In the genomic region with DNA sequence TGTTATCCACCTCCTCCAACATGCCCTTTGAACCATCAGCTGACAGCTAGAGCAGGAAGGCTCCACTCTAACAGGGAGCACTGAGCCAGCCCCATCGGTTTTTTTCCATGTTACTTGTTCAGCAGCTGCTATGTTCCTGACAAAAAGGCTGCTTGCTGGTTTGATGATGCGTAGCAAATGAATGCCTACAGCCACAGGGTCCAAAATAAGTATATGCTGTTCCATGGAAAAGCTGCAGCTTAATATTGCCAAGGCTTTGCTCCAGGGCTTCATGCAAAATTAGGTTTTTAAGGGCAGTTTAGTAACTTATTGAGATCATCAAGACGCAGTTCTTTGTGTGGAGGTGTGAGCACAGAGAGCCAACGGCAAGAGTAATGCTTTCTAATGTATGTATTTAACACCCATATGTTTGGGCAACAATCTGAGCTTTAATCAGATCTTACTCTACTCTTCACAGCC, we compare ENCODE assay signal across 18 mouse cellular contexts. TPM values are rescaled to one million over a fixed set of nuclear protein-coding genes. Genes with fewer than 3 reads are reported as not detected.
DNase-seq lines count a peak whose midpoint lies in the region; ATAC-seq and TF ChIP-seq lines count a peak whose summit lies in the region.
"Had no signal": no experiment of that assay in that cellular context is flagged by ENCODE, and none has a peak within 500 bp of the region (broad histone marks: within the 10 kb centered on the region; RNA-seq: fewer than 3 reads in every experiment).

No protein-coding gene starts in this region.

- no peaks in the 10 kb centered on the region for H3K4me1 ChIP-seq in neural tube, embryonic 14.5 days (ENCODE audit: control insufficient read depth, insufficient read depth, low read length)
- H3K4me1 ChIP-seq: embryonic facial prominence, embryonic 12.5 days; heart, embryonic 12.5 days had no signal

- 28% methylated on average over 4 of the region's 4 CpGs for WGBS in neural tube, embryonic 14.5 days

- no peaks in the 10 kb centered on the region for H3K27me3 ChIP-seq in neural tube, embryonic 14.5 days (ENCODE audit: control insufficient read depth, insufficient read depth, low read length)
- H3K27me3 ChIP-seq: embryonic facial prominence, embryonic 12.5 days; heart, embryonic 12.5 days had no signal

- DNase-seq in frontal cortex, postnatal 10 days (ENCODE audit: low spot score in 2 of 2): no peak
- DNase-seq in brain, embryonic 14.5 days (ENCODE audit: low read depth): peak; percentile 75
- peak; percentile 57 for DNase-seq in kidney, adult 9 months
- DNase-seq in adipocyte (ENCODE audit: low spot score): no peak
- DNase-seq in spleen, adult 18-20 months: no peak
- DNase-seq: cerebellum, adult 18-20 months; gastrocnemius, postnatal 25 days; heart, postnatal 4 days; layer of hippocampus, postnatal 36 days; lung, embryonic 14.5 days; thymus, postnatal 36 days had no signal

- no peak overlapping the region for H3K4me2 ChIP-seq in neural tube, embryonic 14.5 days (ENCODE audit: low read depth, low read length)
- H3K4me2 ChIP-seq: embryonic facial prominence, embryonic 12.5 days; heart, embryonic 12.5 days; lung, embryonic 14.5 days had no signal

- H3K9me3 ChIP-seq in neural tube, embryonic 14.5 days (ENCODE audit: control insufficient read depth, low read length): no peaks in the 10 kb centered on the region
- H3K9me3 ChIP-seq: embryonic facial prominence, embryonic 12.5 days; heart, embryonic 12.5 days had no signal

- peak; percentile 38; the same call in 1 of the 2 replicates for ATAC-seq in frontal cortex, adult (ENCODE audit: low TSS enrichment)
- peak; percentile 84 for ATAC-seq in neural tube, embryonic 14.5 days (ENCODE audit: low read depth)
- ATAC-seq: intestine, postnatal 0 days had no signal

- no peak for TF ChIP-seq CTCF in brain, embryonic 14.5 days (IDR thresholded peaks at IDR 0.05; ENCODE audit: borderline replicate concordance, extremely low read depth, insufficient read depth, insufficient read length)

- no peak for TF ChIP-seq POLR2A in brain, embryonic 14.5 days (IDR thresholded peaks at IDR 0.05; ENCODE audit: borderline replicate concordance, extremely low read depth, insufficient read depth, insufficient read length, poor library complexity, severe bottlenecking)

- no peak overlapping the region for H3K27ac ChIP-seq in neural tube, embryonic 14.5 days (ENCODE audit: low read depth, low read length)
- H3K27ac ChIP-seq: embryonic facial prominence, embryonic 12.5 days had no signal

- no peak overlapping the region for H3K9ac ChIP-seq in neural tube, embryonic 14.5 days (replicated peaks; ENCODE audit: low read depth, low read length)
- H3K9ac ChIP-seq: embryonic facial prominence, embryonic 12.5 days; heart, embryonic 12.5 days; lung, embryonic 14.5 days had no signal

- no peak overlapping the region for H3K4me3 ChIP-seq in neural tube, embryonic 14.5 days (ENCODE audit: low read depth, low read length)
- H3K4me3 ChIP-seq: embryonic facial prominence, embryonic 12.5 days; heart, embryonic 12.5 days had no signal

- no peaks in the 10 kb centered on the region for H3K36me3 ChIP-seq in neural tube, embryonic 14.5 days (ENCODE audit: control insufficient read depth, insufficient read depth, low read length)
- H3K36me3 ChIP-seq: embryonic facial prominence, embryonic 12.5 days; heart, embryonic 12.5 days had no signal

RNA-seq across cellular contexts. Expression of a gene that starts 9.7 kb away (rescaled TPM):
- 0.04 and 0.11 TPM in 2 replicates for polyA plus RNA-seq in brain, embryonic 14.5 days (2012; rRNA removed)
- 0.21 TPM in 1 of 2 replicates, not detected in the other for polyA plus RNA-seq in neural tube, embryonic 14.5 days (2014; fragmentation: Nextera tagmentation; extraction: Ambion mirVana)
- polyA plus RNA-seq: C2C12; intestine, postnatal 0 days; liver, adult 2 months; lung, embryonic 14.5 days had no signal

RNA-seq across cellular contexts. Expression of a gene that starts 25.5 kb away (rescaled TPM):
- polyA plus RNA-seq in brain, embryonic 14.5 days (2012; rRNA removed): 1.9 and 3.1 TPM in 2 replicates
- polyA plus RNA-seq in neural tube, embryonic 14.5 days (2014; fragmentation: Nextera tagmentation; extraction: Ambion mirVana): 11.8 and 23.6 TPM in 2 replicates
- polyA plus RNA-seq: C2C12; embryonic facial prominence, embryonic 12.5 days; heart, embryonic 12.5 days; liver, adult 2 months; lung, embryonic 14.5 days had no signal

RNA-seq across cellular contexts. Expression of a gene that starts 38.6 kb away (rescaled TPM):
- polyA plus RNA-seq in brain, embryonic 14.5 days (2012; rRNA removed): 153 and 175 TPM in 2 replicates
- 257 and 276 TPM in 2 replicates for polyA plus RNA-seq in neural tube, embryonic 14.5 days (2014; fragmentation: Nextera tagmentation; extraction: Ambion mirVana)

Comparison
In these comparisons a context has a peak if more than half of its experiments do, and no peak if none do; other contexts are left out.
1. DNase-seq: peak in brain, embryonic 14.5 days (single experiment) and kidney, adult 9 months (single experiment); none in frontal cortex, postnatal 10 days (0 of 2), adipocyte (single experiment) and spleen, adult 18-20 months (0 of 2).